Mouse (Mus musculus): Measurements from ENCODE around the gene Gnb3. TPM values are rescaled to one million over a fixed set of nuclear protein-coding genes. Genes with fewer than 3 reads are reported as not detected.

Gnb3 gene
- polyA plus RNA-seq, 2 experiments, result 1.6 to 2.3 TPM

DNA sequence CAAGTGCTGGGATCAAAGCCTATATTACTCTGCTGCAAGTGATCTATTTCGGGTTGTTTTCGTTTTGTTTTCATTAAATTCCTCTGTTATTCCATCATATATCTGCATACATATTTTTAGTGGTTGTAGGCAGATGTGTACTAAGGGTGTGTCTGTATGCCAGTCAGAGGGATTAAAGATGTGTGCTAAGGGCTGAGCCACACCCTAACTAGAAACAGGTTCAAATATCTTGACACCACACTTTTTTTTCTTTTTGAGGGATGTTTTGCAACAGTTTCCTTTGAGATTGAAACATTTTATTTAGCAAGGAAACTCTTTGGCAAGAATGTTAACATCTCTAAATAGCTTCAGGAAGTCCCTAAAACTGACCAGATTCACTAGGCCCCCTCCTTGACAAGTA is 43.9 kb downstream of the Gnb3 start:
- H3K9me3 ChIP-seq (ENCODE audit: control insufficient read depth, low read length), result no peaks in the 10 kb centered on the region
- 75% methylated on average over 2 of the region's 2 CpGs for WGBS
- ATAC-seq (ENCODE audit: low FRiP score, low read depth) (no peak), DNase-seq (ENCODE audit: low spot score) (no peak)
- H3K27ac ChIP-seq (replicated peaks; ENCODE audit: low read depth, low read length), result no peak overlapping the region
- no peak for TF ChIP-seq POLR2A (IDR thresholded peaks at IDR 0.05; ENCODE audit: borderline replicate concordance, extremely low read depth, insufficient read depth, insufficient read length)
- no peaks in the 10 kb centered on the region for H3K36me3 ChIP-seq (ENCODE audit: control insufficient read depth, insufficient read depth, low read length)
- H3K4me3 ChIP-seq (replicated peaks; ENCODE audit: low read length), result no peak overlapping the region
- H3K9ac ChIP-seq (ENCODE audit: low read depth, low read length, severe bottlenecking), result no peak overlapping the region
- no peaks in the 10 kb centered on the region for H3K27me3 ChIP-seq (ENCODE audit: control insufficient read depth, insufficient read depth, low read length)
- H3K4me2 ChIP-seq (replicated peaks; ENCODE audit: low read depth, low read length, severe bottlenecking), result no peak overlapping the region
- H3K4me1 ChIP-seq (ENCODE audit: control insufficient read depth, insufficient read depth, low read length), result no peaks in the 10 kb centered on the region

DNA sequence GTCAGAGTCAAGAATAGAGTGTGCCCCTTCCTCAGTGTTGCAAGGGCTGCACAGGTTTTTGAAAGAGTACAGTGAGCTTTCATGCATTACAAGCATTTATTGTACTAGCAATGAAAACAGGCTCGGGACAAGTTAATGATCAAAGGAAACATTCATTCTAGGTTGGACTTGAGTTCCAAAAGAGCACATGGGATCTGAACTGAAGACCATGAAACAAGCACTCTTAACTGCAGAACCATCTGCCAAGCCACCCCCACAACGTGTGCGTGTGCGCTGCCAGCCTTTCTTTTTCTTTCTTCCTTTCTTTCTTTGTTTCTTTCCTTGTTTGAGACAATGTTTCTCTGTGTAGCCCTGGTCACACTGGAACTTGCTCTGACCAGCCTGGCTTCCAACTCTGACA is 44.3 kb downstream of the Gnb3 start:
- no peak overlapping the region for H3K4me3 ChIP-seq (replicated peaks; ENCODE audit: low read length)
- no peak for DNase-seq (ENCODE audit: low spot score)
- no peak overlapping the region for H3K4me2 ChIP-seq (replicated peaks; ENCODE audit: low read depth, low read length, severe bottlenecking)
- H3K9ac ChIP-seq (ENCODE audit: low read depth, low read length, severe bottlenecking), result no peak overlapping the region
- H3K27ac ChIP-seq (replicated peaks; ENCODE audit: low read depth, low read length), result no peak overlapping the region
- no peak for TF ChIP-seq POLR2A (IDR thresholded peaks at IDR 0.05; ENCODE audit: borderline replicate concordance, extremely low read depth, insufficient read depth, insufficient read length)
- no peaks in the 10 kb centered on the region for H3K9me3 ChIP-seq (ENCODE audit: control insufficient read depth, low read length)
- no peak for ATAC-seq (ENCODE audit: low FRiP score, low read depth)
- H3K36me3 ChIP-seq (ENCODE audit: control insufficient read depth, insufficient read depth, low read length), result no peaks in the 10 kb centered on the region
- no peaks in the 10 kb centered on the region for H3K27me3 ChIP-seq (ENCODE audit: control insufficient read depth, insufficient read depth, low read length)
- H3K4me1 ChIP-seq (ENCODE audit: control insufficient read depth, insufficient read depth, low read length), result no peaks in the 10 kb centered on the region
- WGBS, result 81% methylated on average over 4 of the region's 4 CpGs

DNA sequence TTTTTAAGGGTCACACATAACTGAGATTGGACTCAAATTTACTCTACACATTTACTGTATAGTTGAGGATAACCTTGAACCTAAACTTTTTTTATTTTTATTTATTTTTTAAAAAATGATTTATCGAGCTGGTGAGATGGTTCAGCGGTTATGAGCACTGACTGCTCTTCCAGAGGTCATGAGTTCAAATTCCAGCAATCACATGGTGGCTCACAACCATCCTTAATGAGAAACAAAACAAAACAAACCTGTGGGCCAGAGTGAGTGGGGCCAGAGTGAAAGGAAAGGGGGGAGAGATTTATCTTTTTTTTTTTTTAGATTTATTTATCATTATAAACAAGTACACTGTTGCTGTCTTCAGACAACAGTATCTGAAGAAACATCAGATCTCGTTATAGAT is 48.2 kb downstream of the Gnb3 start:
- ATAC-seq (ENCODE audit: low FRiP score, low read depth) (no peak), DNase-seq (ENCODE audit: low spot score) (no peak)
- WGBS, result 86% methylated on average over 3 of the region's 3 CpGs
- Histone ChIP-seq H3K4me2 (replicated peaks; ENCODE audit: low read depth, low read length, severe bottlenecking) (no peak overlapping the region), H3K9me3 (ENCODE audit: control insufficient read depth, low read length) (no peaks in the 10 kb centered on the region), H3K27me3 (ENCODE audit: control insufficient read depth, insufficient read depth, low read length) (no peaks in the 10 kb centered on the region), H3K27ac (replicated peaks; ENCODE audit: low read depth, low read length) (no peak overlapping the region), H3K36me3 (ENCODE audit: control insufficient read depth, insufficient read depth, low read length) (no peaks in the 10 kb centered on the region), H3K9ac (ENCODE audit: low read depth, low read length, severe bottlenecking) (no peak overlapping the region), H3K4me3 (replicated peaks; ENCODE audit: low read length) (no peak overlapping the region), H3K4me1 (ENCODE audit: control insufficient read depth, insufficient read depth, low read length) (no peaks in the 10 kb centered on the region)
- no peak for TF ChIP-seq POLR2A (IDR thresholded peaks at IDR 0.05; ENCODE audit: borderline replicate concordance, extremely low read depth, insufficient read depth, insufficient read length)

DNA sequence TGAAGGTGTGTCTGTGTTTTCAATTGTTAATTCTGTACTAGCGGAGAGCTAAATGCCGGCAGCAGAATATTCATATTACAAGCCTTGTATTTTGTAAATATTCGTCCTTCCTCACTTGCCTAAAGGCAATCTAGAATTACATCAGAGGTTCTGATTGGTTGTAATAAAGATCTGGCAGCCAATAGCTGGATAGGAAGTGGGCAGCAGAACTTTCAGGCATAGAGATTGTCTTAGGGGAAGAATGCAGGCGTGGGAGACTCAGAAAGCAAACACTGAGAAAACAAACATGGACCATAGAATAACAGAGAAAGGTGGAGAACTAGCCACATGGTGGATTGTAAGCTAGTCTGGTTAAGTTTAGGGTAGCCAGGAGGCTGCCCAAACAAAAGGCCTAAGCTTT is 50.0 kb downstream of the Gnb3 start:
- WGBS, result 62% methylated on average over 4 of the region's 4 CpGs
- no peak overlapping the region for H3K27ac ChIP-seq (replicated peaks; ENCODE audit: low read depth, low read length)
- no peak for TF ChIP-seq POLR2A (IDR thresholded peaks at IDR 0.05; ENCODE audit: borderline replicate concordance, extremely low read depth, insufficient read depth, insufficient read length)

DNA sequence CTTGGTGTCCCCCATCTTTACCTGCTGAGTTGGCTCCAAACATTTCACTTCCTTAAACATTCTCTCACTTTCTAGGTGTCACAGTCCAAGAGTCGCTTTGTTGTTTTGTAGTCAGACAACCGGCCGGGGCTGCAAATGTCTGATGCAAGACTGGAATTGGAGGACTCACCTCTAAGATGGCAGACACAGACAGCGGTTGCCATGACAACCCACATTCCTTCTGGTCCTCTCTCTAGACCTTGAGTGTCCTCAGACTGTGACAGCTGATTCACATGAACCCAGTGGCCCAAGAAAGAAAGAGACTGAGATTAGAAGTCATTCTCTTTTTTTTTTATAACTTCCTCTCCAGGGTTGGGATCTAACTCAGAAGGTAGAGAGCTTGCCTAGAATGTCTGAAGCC is 50.6 kb downstream of the Gnb3 start:
- no peak for TF ChIP-seq POLR2A (IDR thresholded peaks at IDR 0.05; ENCODE audit: borderline replicate concordance, extremely low read depth, insufficient read depth, insufficient read length)
- Histone ChIP-seq H3K9me3 (ENCODE audit: control insufficient read depth, low read length) (no peaks in the 10 kb centered on the region), H3K36me3 (ENCODE audit: control insufficient read depth, insufficient read depth, low read length) (no peaks in the 10 kb centered on the region), H3K4me2 (replicated peaks; ENCODE audit: low read depth, low read length, severe bottlenecking) (no peak overlapping the region), H3K27me3 (ENCODE audit: control insufficient read depth, insufficient read depth, low read length) (no peaks in the 10 kb centered on the region), H3K4me3 (replicated peaks; ENCODE audit: low read length) (no peak overlapping the region), H3K27ac (replicated peaks; ENCODE audit: low read depth, low read length) (no peak overlapping the region), H3K9ac (ENCODE audit: low read depth, low read length, severe bottlenecking) (no peak overlapping the region), H3K4me1 (ENCODE audit: control insufficient read depth, insufficient read depth, low read length) (no peaks in the 10 kb centered on the region)
- no peak for DNase-seq (ENCODE audit: low spot score)
- WGBS, result 89% methylated on average over 4 of the region's 4 CpGs
- ATAC-seq (ENCODE audit: low FRiP score, low read depth), result no peak

More for the DNA sequence above, 50.0 kb downstream of the Gnb3 start:
- no peaks in the 10 kb centered on the region for H3K36me3 ChIP-seq (ENCODE audit: control insufficient read depth, insufficient read depth, low read length)
- H3K4me2 ChIP-seq (replicated peaks; ENCODE audit: low read depth, low read length, severe bottlenecking), result no peak overlapping the region
- no peaks in the 10 kb centered on the region for H3K4me1 ChIP-seq (ENCODE audit: control insufficient read depth, insufficient read depth, low read length)
- no peaks in the 10 kb centered on the region for H3K27me3 ChIP-seq (ENCODE audit: control insufficient read depth, insufficient read depth, low read length)
- ATAC-seq (ENCODE audit: low FRiP score, low read depth), result no peak
- no peak overlapping the region for H3K9ac ChIP-seq (ENCODE audit: low read depth, low read length, severe bottlenecking)
- H3K9me3 ChIP-seq (ENCODE audit: control insufficient read depth, low read length), result no peaks in the 10 kb centered on the region
- no peak for DNase-seq (ENCODE audit: low spot score)
- H3K4me3 ChIP-seq (replicated peaks; ENCODE audit: low read length), result no peak overlapping the region

DNA sequence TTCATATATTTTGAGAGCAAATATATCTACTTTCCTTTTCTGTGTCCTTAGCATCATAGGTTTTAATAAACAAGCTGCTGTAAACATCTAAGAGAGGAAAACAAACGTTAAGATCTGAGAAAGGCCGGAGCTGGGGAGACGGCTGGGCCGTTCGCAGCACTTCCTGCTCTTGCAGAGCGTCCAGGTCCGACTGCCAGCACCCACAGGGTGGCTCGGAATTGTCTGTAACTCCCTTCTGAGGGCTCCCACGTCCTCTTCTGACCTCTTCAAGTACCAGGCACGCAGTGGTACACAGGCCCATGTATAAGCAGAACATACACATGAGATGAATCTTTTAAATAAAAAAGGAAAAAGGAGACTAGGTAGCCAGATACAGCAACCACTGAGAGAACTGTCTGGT is 52.4 kb downstream of the Gnb3 start:
- WGBS, result 73% methylated on average over 10 of the region's 10 CpGs
- no peak overlapping the region for H3K4me2 ChIP-seq (replicated peaks; ENCODE audit: low read depth, low read length, severe bottlenecking)

More for the DNA sequence above, 52.4 kb downstream of the Gnb3 start:
- ATAC-seq (ENCODE audit: low FRiP score, low read depth), result no peak
- no peak for DNase-seq (ENCODE audit: low spot score)
- Histone ChIP-seq H3K9me3 (ENCODE audit: control insufficient read depth, low read length) (no peaks in the 10 kb centered on the region), H3K27ac (replicated peaks; ENCODE audit: low read depth, low read length) (no peak overlapping the region), H3K27me3 (ENCODE audit: control insufficient read depth, insufficient read depth, low read length) (no peaks in the 10 kb centered on the region), H3K4me3 (replicated peaks; ENCODE audit: low read length) (no peak overlapping the region), H3K9ac (ENCODE audit: low read depth, low read length, severe bottlenecking) (no peak overlapping the region), H3K36me3 (ENCODE audit: control insufficient read depth, insufficient read depth, low read length) (no peaks in the 10 kb centered on the region), H3K4me1 (ENCODE audit: control insufficient read depth, insufficient read depth, low read length) (no peaks in the 10 kb centered on the region)
- TF ChIP-seq POLR2A (IDR thresholded peaks at IDR 0.05; ENCODE audit: borderline replicate concordance, extremely low read depth, insufficient read depth, insufficient read length), result no peak
